Mouse (Mus musculus) liver, embryonic 15.5 days (tissue): Measurements from ENCODE around the gene Rnf141. TPM values are rescaled to one million over a fixed set of nuclear protein-coding genes. Genes with fewer than 3 reads are reported as not detected.

Experiments used
- ATAC-seq: fragments of 200-750 bp; cut with Nextera tagmentation; 2 replicates; pipeline ENCODE4 v1.8.0; 2017; ENCODE audit warnings: moderate number of reproducible peaks, mild to moderate bottlenecking, moderate library complexity; ENCODE audit not compliant: insufficient read depth
- H3K27ac ChIP-seq: fragments of 300-500 bp; sonication (generic); replicated peaks from 2 replicates; pipeline ENCODE4 v1.5.1; 2015; ENCODE audit warnings: mild to moderate bottlenecking, inconsistent platforms
- H3K27me3 ChIP-seq: fragments of 300-500 bp; sonication (generic); 2 replicates; pipeline ENCODE4 v1.6.1; 2015; ENCODE audit warnings: mild to moderate bottlenecking, inconsistent platforms
- H3K36me3 ChIP-seq: fragments of 300-500 bp; sonication (generic); replicated peaks from 2 replicates; pipeline ENCODE4 v1.6.1; 2015; ENCODE audit warnings: moderate library complexity, mild to moderate bottlenecking, inconsistent platforms
- H3K4me1 ChIP-seq: fragments of 300-500 bp; sonication (generic); replicated peaks from 2 replicates; pipeline ENCODE4 v1.6.1; 2015; ENCODE audit warnings: inconsistent platforms
- H3K4me2 ChIP-seq: fragments of 300-500 bp; sonication (generic); 2 replicates; pipeline ENCODE4 v1.6.1; 2015; ENCODE audit warnings: moderate library complexity, mild to moderate bottlenecking, inconsistent platforms
- H3K4me3 ChIP-seq: fragments of 300-500 bp; sonication (generic); replicated peaks from 2 replicates; pipeline ENCODE4 v1.5.1; 2015; ENCODE audit warnings: mild to moderate bottlenecking, inconsistent platforms
- H3K9ac ChIP-seq: fragments of 300-500 bp; sonication (generic); 2 replicates; pipeline ENCODE4 v1.6.1; 2015; ENCODE audit warnings: moderate library complexity, mild to moderate bottlenecking, inconsistent platforms
- H3K9me3 ChIP-seq: fragments of 300-500 bp; sonication (generic); replicated peaks from 2 replicates; pipeline ENCODE4 v1.6.1; 2016; ENCODE audit warnings: inconsistent platforms
- WGBS: fragments of 180-500 bp; shearing (Covaris S2); methylation state at CpG from one replicate; pipeline ENCODE4 v1.1.7; 2015; ENCODE audit warnings: mixed read lengths; ENCODE audit not compliant: insufficient replicate concordance; 5-methylcytosine and 5-hydroxymethylcytosine counted together
- polyA plus RNA-seq: library from polyadenylated mRNA; unstranded; fragments of >200 nt; fragmentation: Nextera tagmentation; extraction: Ambion mirVana; gene quantifications from 2 replicates; pipeline ENCODE4 v1.2.1, GENCODE M21; 2015

Gene Rnf141
- polyA plus RNA-seq, 1 experiment from 2014 or later, result 24.7 TPM

DNA sequence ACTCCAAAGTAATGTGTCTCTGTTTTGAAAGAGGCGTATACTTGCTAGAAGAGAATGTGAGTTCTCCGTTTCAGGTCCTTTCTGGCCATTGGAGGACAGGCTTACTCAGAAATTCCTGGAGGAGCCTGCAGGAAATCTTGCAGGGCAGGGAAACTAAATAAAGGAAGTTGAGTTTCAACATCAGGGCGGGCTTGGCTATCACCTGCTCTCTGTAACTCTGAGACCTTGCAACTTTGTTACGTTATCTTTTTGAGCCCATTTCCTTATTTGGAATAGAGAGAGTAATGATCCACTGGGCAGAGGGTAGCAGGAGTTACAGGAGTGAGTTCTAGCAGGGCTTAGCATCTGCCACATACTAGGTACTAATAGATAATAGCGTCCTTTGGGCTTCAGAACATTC lies 15.9 kb upstream of the Rnf141 start:
- no peak for ATAC-seq
- Histone ChIP-seq H3K4me2 (peak overlapping the region; percentile 0; the same call in 1 of the 2 replicates), H3K9me3 (no peaks in the 10 kb centered on the region), H3K9ac (no peak overlapping the region), H3K4me3 (no peak overlapping the region), H3K36me3 (no peaks in the 10 kb centered on the region), H3K27ac (no peak overlapping the region), H3K4me1 (peaks cover 40% of the 10 kb centered on the region), H3K27me3 (no peaks in the 10 kb centered on the region)
- WGBS, result 18% methylated on average over 5 of the region's 5 CpGs

DNA sequence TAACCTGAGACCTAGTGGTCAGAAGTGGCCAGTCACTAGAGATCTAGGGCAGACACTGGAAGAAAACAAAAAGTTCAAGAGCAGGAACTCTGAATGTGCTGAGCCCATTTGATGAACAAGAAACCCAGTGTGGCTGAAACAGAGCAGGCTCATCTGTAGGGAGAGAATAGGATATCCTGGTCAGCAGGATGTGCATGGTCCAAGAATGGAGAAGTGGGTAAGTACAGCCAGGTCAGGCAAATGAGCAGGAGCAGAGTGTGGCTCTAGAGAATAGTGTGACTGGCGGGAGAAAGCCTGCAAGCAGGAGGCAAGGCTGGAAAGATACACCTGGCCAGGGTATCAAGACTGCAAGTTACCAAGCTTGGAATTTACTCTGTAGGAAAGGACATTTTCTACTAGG lies 11.3 kb upstream of the Rnf141 start:
- Histone ChIP-seq H3K9ac (no peak overlapping the region), H3K4me1 (peaks cover 45% of the 10 kb centered on the region), H3K27ac (0 out of 2 replicates have a peak overlapping the region, but pooled peaks have one; percentile 41), H3K4me2 (no peak overlapping the region), H3K4me3 (no peak overlapping the region), H3K36me3 (no peaks in the 10 kb centered on the region), H3K27me3 (no peaks in the 10 kb centered on the region), H3K9me3 (no peaks in the 10 kb centered on the region)
- ATAC-seq, result no peak
- 29% methylated on average over 1 of the region's 1 CpGs for WGBS

DNA sequence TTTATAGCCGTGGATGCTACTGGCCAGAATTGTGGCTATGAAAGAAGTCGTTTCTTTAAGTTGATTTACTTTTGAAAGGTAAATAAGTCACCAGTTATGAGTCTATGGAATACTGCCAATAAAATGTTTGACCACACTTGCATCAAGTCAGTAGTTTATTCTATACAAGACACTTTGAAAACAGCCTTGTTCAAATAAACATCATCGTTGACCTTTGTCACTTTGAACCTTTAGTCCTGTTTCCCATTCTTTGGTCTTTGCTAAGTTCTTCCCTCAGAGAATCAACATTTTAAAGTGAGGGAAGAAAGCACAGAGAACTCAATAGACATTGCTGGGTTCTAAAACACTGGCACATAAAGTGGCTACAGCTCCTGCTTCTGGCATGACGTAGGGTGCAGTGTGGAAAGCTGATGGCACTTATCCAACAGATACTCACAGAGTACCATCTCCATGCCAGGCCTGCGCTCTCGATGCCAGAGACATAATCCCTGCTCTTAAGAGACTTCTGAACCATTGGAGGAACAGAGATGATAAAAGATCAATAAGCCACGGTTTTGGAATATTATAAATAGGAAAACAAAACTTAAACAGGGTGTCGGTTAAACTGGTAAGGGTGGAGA lies 10.8 kb upstream of the Rnf141 start:
- no peaks in the 10 kb centered on the region for H3K36me3 ChIP-seq
- H3K9ac ChIP-seq, result no peak overlapping the region
- peaks cover 39% of the 10 kb centered on the region for H3K4me1 ChIP-seq
- ATAC-seq, result no peak
- 64% methylated on average over 8 of the region's 8 CpGs for WGBS
- H3K27ac ChIP-seq, result 0 out of 2 replicates have a peak overlapping the region, but pooled peaks have one; percentile 41
- H3K4me2 ChIP-seq, result no peak overlapping the region
- no peaks in the 10 kb centered on the region for H3K9me3 ChIP-seq
- H3K27me3 ChIP-seq, result no peaks in the 10 kb centered on the region
- H3K4me3 ChIP-seq, result no peak overlapping the region

DNA sequence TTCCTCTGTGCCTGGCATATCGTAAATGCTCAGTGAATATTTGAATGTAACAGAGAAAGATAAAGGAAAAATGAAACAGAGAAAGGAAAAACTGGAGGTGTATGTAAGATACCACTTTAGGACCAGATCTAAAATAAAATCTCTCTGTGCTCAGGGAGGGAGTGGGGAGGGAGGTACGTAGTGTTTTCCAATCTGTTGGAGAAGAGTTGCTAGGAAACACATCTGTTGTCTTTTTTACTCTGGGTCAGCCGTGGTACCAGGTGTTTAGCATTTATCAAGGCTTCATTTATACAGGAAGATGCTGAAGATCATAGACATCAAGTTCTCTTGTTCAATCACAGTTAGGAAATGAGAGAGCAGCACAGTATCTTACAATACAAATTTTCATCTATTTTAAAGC lies 10.3 kb upstream of the Rnf141 start:
- WGBS, result 69% methylated on average over 3 of the region's 3 CpGs
- Histone ChIP-seq H3K27ac (no peak overlapping the region), H3K27me3 (no peaks in the 10 kb centered on the region), H3K9me3 (no peaks in the 10 kb centered on the region), H3K4me1 (peaks cover 34% of the 10 kb centered on the region), H3K4me2 (no peak overlapping the region), H3K36me3 (no peaks in the 10 kb centered on the region), H3K9ac (no peak overlapping the region), H3K4me3 (no peak overlapping the region)
- ATAC-seq, result no peak

DNA sequence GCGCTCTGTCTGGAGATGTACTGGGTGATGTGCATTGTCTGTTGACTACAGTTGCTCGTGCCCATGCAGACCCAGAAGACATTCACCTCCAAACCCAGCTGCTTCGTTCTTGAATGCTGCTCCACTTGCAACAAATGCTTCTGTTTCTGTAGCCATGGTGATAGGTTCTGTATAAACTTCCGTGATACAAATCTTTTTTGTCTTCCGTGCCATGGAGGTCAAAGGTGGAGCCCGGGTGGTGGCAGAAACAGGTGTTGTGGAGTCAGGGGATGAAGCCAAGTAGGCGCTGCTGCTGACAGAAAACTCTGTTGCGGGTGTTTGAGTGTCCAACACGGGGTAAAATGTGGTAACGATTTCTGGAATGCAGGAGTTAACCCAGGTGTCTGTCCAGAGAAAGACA lies 9.4 kb upstream of the Rnf141 start:
- H3K9ac ChIP-seq, result no peak overlapping the region
- H3K9me3 ChIP-seq, result no peaks in the 10 kb centered on the region
- H3K4me1 ChIP-seq, result peaks cover 27% of the 10 kb centered on the region
- no peak overlapping the region for H3K4me3 ChIP-seq
- H3K27me3 ChIP-seq, result no peaks in the 10 kb centered on the region
- no peak overlapping the region for H3K4me2 ChIP-seq
- 67% methylated on average over 10 of the region's 10 CpGs for WGBS
- ATAC-seq, result no peak
- H3K27ac ChIP-seq, result no peak overlapping the region
- H3K36me3 ChIP-seq, result no peaks in the 10 kb centered on the region

DNA sequence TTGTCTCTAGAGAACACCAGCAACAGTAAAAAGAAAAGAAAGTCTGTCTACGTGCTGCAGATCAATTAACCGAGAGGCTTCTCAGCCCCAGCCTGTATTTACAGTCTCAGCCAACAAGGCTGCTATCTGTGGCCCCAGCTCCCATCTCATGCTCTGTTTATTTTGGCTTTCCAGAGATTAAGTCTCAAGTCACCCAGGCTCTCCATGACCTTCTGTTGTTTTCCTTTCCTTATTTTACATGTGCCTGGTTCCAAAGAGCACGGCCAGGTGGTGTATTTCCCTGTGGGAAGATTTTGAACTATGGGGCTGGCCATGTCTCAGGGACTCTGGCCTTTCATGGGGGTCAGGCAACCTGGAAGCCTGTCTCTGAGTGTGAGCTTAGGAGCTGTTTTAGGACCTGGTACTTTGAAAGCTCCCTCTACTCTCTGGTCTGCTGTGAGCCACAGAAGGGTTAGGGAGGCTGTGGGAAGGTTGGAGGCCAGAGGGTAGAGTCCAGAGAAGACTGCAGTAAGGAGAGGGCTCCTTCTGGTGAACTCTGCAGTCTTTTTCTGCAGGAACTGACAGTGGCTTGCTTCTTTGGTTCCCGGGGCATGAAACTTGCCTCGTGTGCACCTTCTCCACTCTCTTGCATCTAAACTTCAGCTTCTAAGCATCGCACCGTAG lies 7.4 kb upstream of the Rnf141 start:
- H3K4me2 ChIP-seq, result no peak overlapping the region
- no peak overlapping the region for H3K4me3 ChIP-seq
- ATAC-seq, result no peak
- H3K9me3 ChIP-seq, result no peaks in the 10 kb centered on the region
- no peak overlapping the region for H3K9ac ChIP-seq
- no peaks in the 10 kb centered on the region for H3K27me3 ChIP-seq
- H3K36me3 ChIP-seq, result no peaks in the 10 kb centered on the region
- H3K27ac ChIP-seq, result peak overlapping the region; percentile 41
- 62% methylated on average over 7 of the region's 7 CpGs for WGBS
- H3K4me1 ChIP-seq, result peaks cover 30% of the 10 kb centered on the region

DNA sequence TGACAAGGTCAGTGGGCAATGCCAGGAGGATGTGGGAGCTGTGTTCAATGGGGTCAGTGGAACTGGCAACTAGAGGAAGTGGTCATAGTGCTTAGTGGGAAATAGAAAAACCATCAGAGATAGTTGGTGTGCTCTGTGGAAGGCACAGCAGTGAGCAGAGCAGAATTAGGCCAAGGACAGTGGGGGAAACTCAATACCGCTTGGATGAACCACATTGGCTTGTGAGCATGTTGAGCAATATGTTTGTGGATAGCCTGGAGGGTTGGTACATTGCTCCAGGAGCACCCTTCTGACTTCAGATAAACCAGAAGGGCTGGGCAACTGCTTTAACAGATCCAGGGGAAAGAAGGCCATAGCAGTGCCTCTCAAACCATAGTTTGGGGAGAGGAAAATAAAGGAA lies 4.1 kb upstream of the Rnf141 start:
- no peaks in the 10 kb centered on the region for H3K36me3 ChIP-seq
- H3K27ac ChIP-seq, result peak overlapping the region; percentile 51
- WGBS, result 69% methylated on average over 1 of the region's 1 CpGs
- H3K9ac ChIP-seq, result no peak overlapping the region
- no peaks in the 10 kb centered on the region for H3K9me3 ChIP-seq
- ATAC-seq, result no peak
- H3K27me3 ChIP-seq, result no peaks in the 10 kb centered on the region
- H3K4me1 ChIP-seq, result peaks cover 23% of the 10 kb centered on the region
- no peak overlapping the region for H3K4me3 ChIP-seq
- H3K4me2 ChIP-seq, result no peak overlapping the region

DNA sequence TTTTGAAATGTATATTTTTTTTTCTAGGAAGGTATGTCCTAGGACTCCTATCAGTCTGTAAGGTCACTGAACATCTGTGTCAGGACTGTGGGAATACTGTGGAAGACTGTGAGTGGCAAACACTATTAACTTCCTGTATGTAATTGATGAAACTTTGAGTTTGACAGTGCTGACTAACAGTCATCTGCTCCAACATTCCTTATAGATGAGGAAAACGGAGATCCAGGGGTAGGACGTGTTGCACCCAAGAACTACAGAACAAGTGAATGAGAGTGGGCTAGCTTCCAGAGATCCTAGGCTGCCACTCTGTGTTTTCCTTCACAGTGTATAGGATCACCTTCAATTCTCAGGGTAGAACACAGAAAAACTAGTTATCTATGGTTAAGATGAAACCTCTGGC lies 3.1 kb upstream of the Rnf141 start:
- ATAC-seq, result no peak
- no peak overlapping the region for H3K9ac ChIP-seq
- H3K9me3 ChIP-seq, result no peaks in the 10 kb centered on the region
- H3K4me3 ChIP-seq, result no peak overlapping the region
- H3K27ac ChIP-seq, result no peak overlapping the region
- H3K36me3 ChIP-seq, result no peaks in the 10 kb centered on the region
- WGBS, result 71% methylated on average over 2 of the region's 2 CpGs
- H3K4me1 ChIP-seq, result peaks cover 26% of the 10 kb centered on the region
- no peak overlapping the region for H3K4me2 ChIP-seq
- H3K27me3 ChIP-seq, result no peaks in the 10 kb centered on the region

DNA sequence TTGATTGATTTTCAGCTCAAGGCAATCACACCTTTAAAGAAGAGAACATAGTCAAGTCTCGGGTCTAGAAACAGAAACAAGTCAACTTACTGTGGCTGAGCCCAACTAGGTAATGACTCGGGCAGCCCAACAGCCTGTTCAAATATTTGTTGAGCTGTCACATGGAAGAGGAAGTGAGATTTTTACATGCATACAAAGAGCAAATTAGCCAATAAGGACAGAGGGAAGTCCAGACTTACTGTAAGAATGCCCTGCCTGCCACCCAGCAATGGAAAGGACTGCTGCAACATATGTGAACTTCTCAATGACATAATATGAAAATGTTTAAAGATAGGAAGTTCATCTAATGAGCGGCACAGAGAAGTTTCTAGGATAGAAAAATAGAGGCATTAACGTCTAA lies 3.9 kb downstream of the Rnf141 start:
- no peaks in the 10 kb centered on the region for H3K27me3 ChIP-seq
- H3K9ac ChIP-seq, result no peak overlapping the region
- ATAC-seq, result no peak
- H3K36me3 ChIP-seq, result peaks cover 25% of the 10 kb centered on the region
- peaks cover 41% of the 10 kb centered on the region for H3K4me1 ChIP-seq
- H3K9me3 ChIP-seq, result no peaks in the 10 kb centered on the region
- peak overlapping the region; percentile 18; the same call in 1 of the 2 replicates for H3K4me2 ChIP-seq
- WGBS, result 39% methylated on average over 4 of the region's 4 CpGs
- no peak overlapping the region for H3K4me3 ChIP-seq
- H3K27ac ChIP-seq, result peak overlapping the region; percentile 42; the same call in 1 of the 2 replicates

DNA sequence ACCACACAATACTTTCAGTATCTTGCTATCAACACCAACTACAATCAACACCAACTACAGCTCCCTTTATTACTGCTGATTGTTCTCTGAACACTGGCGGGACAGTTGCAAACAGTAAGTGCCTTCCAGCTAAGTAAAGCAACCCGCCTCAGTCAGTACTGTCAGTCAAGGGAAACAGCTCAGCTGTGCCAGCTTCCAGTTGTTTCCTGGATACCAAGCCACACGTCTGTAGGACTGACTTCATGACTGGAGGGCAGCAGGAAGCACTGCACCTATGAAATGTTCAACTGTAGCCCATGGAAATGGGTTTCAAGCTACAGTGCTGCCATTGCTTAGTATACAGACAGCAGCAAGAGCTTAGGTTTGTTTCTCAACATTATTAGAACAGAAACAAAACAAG lies 9.7 kb downstream of the Rnf141 start:
- no peak overlapping the region for H3K4me2 ChIP-seq
- ATAC-seq, result no peak
- H3K9me3 ChIP-seq, result no peaks in the 10 kb centered on the region
- peaks cover 10% of the 10 kb centered on the region for H3K4me1 ChIP-seq
- H3K27ac ChIP-seq, result no peak overlapping the region
- WGBS, result 38% methylated on average over 3 of the region's 3 CpGs
- no peak overlapping the region for H3K4me3 ChIP-seq
- no peak overlapping the region for H3K9ac ChIP-seq
- no peaks in the 10 kb centered on the region for H3K27me3 ChIP-seq
- peaks cover 66% of the 10 kb centered on the region for H3K36me3 ChIP-seq

DNA sequence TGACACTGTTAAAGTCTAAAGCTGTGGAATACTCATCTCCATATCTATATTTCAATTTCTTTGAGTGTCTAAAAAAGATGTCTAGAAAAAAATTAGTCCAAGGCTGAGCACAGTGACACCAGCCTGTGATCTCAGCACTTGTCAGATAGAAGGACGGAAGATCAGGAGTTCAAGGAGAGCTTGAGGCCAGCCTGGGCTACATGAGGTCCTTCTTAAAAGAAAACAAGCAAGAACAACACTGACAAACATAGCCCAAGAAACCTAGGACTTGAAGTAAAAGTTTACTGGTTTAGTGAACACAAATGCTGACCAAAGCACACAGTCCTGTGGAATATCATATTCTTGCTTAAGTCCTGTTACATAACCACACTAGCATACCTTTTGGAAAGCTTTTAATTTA lies 10.2 kb downstream of the Rnf141 start:
- no peak for ATAC-seq
- H3K4me3 ChIP-seq, result no peak overlapping the region
- 81% methylated on average over 1 of the region's 1 CpGs for WGBS
- H3K4me1 ChIP-seq, result peaks cover 6% of the 10 kb centered on the region
- no peaks in the 10 kb centered on the region for H3K27me3 ChIP-seq
- no peak overlapping the region for H3K9ac ChIP-seq
- H3K9me3 ChIP-seq, result no peaks in the 10 kb centered on the region
- H3K36me3 ChIP-seq, result peaks cover 71% of the 10 kb centered on the region
- no peak overlapping the region for H3K27ac ChIP-seq
- no peak overlapping the region for H3K4me2 ChIP-seq

DNA sequence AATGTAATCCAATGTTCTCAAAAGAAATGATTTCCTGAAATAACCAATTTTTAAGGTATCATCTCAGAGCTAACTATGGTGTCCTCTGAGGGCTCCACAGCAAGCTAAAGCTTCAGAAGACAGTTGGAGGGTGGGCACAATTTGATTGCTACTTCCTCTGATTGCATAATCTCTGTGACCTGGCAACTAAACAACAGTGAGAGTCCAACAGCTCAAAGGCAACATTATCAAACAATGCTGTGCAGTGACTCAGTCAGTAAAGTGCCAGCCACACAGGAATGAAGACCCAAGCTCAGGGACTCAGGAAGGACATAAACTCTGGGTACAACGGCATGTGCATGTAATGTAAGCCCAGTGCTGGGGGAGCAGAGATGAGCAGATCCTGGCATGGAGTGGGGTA lies 11.2 kb downstream of the Rnf141 start:
- H3K4me1 ChIP-seq, result peaks cover 4% of the 10 kb centered on the region
- no peak overlapping the region for H3K4me2 ChIP-seq
- no peaks in the 10 kb centered on the region for H3K27me3 ChIP-seq
- no peak overlapping the region for H3K9ac ChIP-seq
- ATAC-seq, result no peak
- no peak overlapping the region for H3K4me3 ChIP-seq
- no peaks in the 10 kb centered on the region for H3K9me3 ChIP-seq
- H3K36me3 ChIP-seq, result peaks cover 81% of the 10 kb centered on the region
- WGBS, result 64% methylated on average over 1 of the region's 1 CpGs
- no peak overlapping the region for H3K27ac ChIP-seq
